Mouse (Mus musculus): ENCODE results near the gene Akap13. TPM values are rescaled to one million over a fixed set of nuclear protein-coding genes. Genes with fewer than 3 reads are reported as not detected.
A peak's percentile ranks its signal among the peaks of the same experiment; 100 is the strongest.

The Akap13 gene
- polyA plus RNA-seq, 1 experiment from 2014 or later, result 52.9 TPM

GRCm38 (mm10) chr7:75440241-75440640 is 15.1 kb upstream of the Akap13 start:
- no peaks in the 10 kb centered on the region for H3K27me3 ChIP-seq (replicated peaks; ENCODE audit: insufficient read depth, low read length)
- WGBS, result 74% methylated on average over 2 of the region's 2 CpGs
- H3K4me3 ChIP-seq (ENCODE audit: low read depth, low read length), result no peak overlapping the region
- H3K4me2 ChIP-seq (replicated peaks; ENCODE audit: low read depth, low read length), result no peak overlapping the region
- TF ChIP-seq CTCF (IDR thresholded peaks at IDR 0.05) (no peak), EP300 (IDR thresholded peaks at IDR 0.05) (no peak)
- H3K36me3 ChIP-seq (ENCODE audit: insufficient read depth, low read length), result no peaks in the 10 kb centered on the region
- H3K4me1 ChIP-seq (ENCODE audit: insufficient read depth, low read depth, low read length), result no peaks in the 10 kb centered on the region
- H3K27ac ChIP-seq (ENCODE audit: low read length), result no peak overlapping the region
- DNase-seq (ENCODE audit: low spot score), result no peak
- no peak for ATAC-seq
- H3K9ac ChIP-seq (replicated peaks; ENCODE audit: low read depth), result no peak overlapping the region
- H3K9me3 ChIP-seq (ENCODE audit: low read length), result no peaks in the 10 kb centered on the region

- H3K4me2 ChIP-seq (replicated peaks; ENCODE audit: low read depth, low read length), result no peak overlapping the region
- DNase-seq (ENCODE audit: low spot score) (no peak), ATAC-seq (no peak)
- H3K27me3 ChIP-seq (replicated peaks; ENCODE audit: insufficient read depth, low read length), result no peaks in the 10 kb centered on the region
- H3K9ac ChIP-seq (replicated peaks; ENCODE audit: low read depth), result no peak overlapping the region
- no peaks in the 10 kb centered on the region for H3K4me1 ChIP-seq (ENCODE audit: insufficient read depth, low read depth, low read length)
- H3K4me3 ChIP-seq (ENCODE audit: low read depth, low read length), result no peak overlapping the region
- 73% methylated on average over 2 of the region's 2 CpGs for WGBS
- no peaks in the 10 kb centered on the region for H3K36me3 ChIP-seq (ENCODE audit: insufficient read depth, low read length)
- no peak for TF ChIP-seq CTCF (IDR thresholded peaks at IDR 0.05)
- TF ChIP-seq EP300 (IDR thresholded peaks at IDR 0.05), result no peak
- no peak overlapping the region for H3K27ac ChIP-seq (ENCODE audit: low read length)
- no peaks in the 10 kb centered on the region for H3K9me3 ChIP-seq (ENCODE audit: low read length)
These were observed 13.4 kb upstream of the Akap13 start for GRCm38 (mm10) chr7:75441947-75442346.

- Histone ChIP-seq H3K4me2 (replicated peaks; ENCODE audit: low read depth, low read length) (peak overlapping the region; percentile 79), H3K4me1 (ENCODE audit: insufficient read depth, low read depth, low read length) (peaks cover 4% of the 10 kb centered on the region; the same call in 1 of the 2 replicates), H3K9ac (replicated peaks; ENCODE audit: low read depth) (peak overlapping the region; percentile 97), H3K27me3 (replicated peaks; ENCODE audit: insufficient read depth, low read length) (no peaks in the 10 kb centered on the region), H3K36me3 (ENCODE audit: insufficient read depth, low read length) (no peaks in the 10 kb centered on the region), H3K4me3 (ENCODE audit: low read depth, low read length) (peak overlapping the region; percentile 97), H3K27ac (ENCODE audit: low read length) (peak overlapping the region; percentile 98), H3K9me3 (ENCODE audit: low read length) (no peaks in the 10 kb centered on the region)
- TF ChIP-seq CTCF (IDR thresholded peaks at IDR 0.05) (no peak), EP300 (IDR thresholded peaks at IDR 0.05) (peak; percentile 15; the same call in 1 of the 2 replicates)
- 3% methylated on average over 22 of the region's 25 CpGs for WGBS
- DNase-seq (ENCODE audit: low spot score) (peak; percentile 86), ATAC-seq (no peak)
These were observed 986 bp downstream of the Akap13 start for GRCm38 (mm10) chr7:75456152-75456888.

- H3K4me2 ChIP-seq (replicated peaks; ENCODE audit: low read depth, low read length), result no peak overlapping the region
- H3K36me3 ChIP-seq (ENCODE audit: insufficient read depth, low read length), result no peaks in the 10 kb centered on the region
- no peak for DNase-seq (ENCODE audit: low spot score)
- TF ChIP-seq EP300 (IDR thresholded peaks at IDR 0.05), result no peak
- TF ChIP-seq CTCF (IDR thresholded peaks at IDR 0.05), result no peak
- ATAC-seq, result no peak
- H3K4me3 ChIP-seq (ENCODE audit: low read depth, low read length), result no peak overlapping the region
- no peak overlapping the region for H3K27ac ChIP-seq (ENCODE audit: low read length)
- no peaks in the 10 kb centered on the region for H3K27me3 ChIP-seq (replicated peaks; ENCODE audit: insufficient read depth, low read length)
- H3K9ac ChIP-seq (replicated peaks; ENCODE audit: low read depth), result no peak overlapping the region
- WGBS, result 30% methylated on average over 1 of the region's 1 CpGs
- peaks cover 4% of the 10 kb centered on the region; the same call in 1 of the 2 replicates for H3K4me1 ChIP-seq (ENCODE audit: insufficient read depth, low read depth, low read length)
- no peaks in the 10 kb centered on the region for H3K9me3 ChIP-seq (ENCODE audit: low read length)
These were observed 5.0 kb downstream of the Akap13 start for GRCm38 (mm10) chr7:75460290-75460689.

- Histone ChIP-seq H3K4me1 (ENCODE audit: insufficient read depth, low read depth, low read length) (no peaks in the 10 kb centered on the region; the same call in 1 of the 2 replicates), H3K27ac (ENCODE audit: low read length) (no peak overlapping the region), H3K9ac (replicated peaks; ENCODE audit: low read depth) (no peak overlapping the region), H3K9me3 (ENCODE audit: low read length) (no peaks in the 10 kb centered on the region), H3K36me3 (ENCODE audit: insufficient read depth, low read length) (no peaks in the 10 kb centered on the region), H3K4me2 (replicated peaks; ENCODE audit: low read depth, low read length) (no peak overlapping the region), H3K27me3 (replicated peaks; ENCODE audit: insufficient read depth, low read length) (no peaks in the 10 kb centered on the region), H3K4me3 (ENCODE audit: low read depth, low read length) (no peak overlapping the region)
- peak; percentile 68 for DNase-seq (ENCODE audit: low spot score)
- TF ChIP-seq EP300 (IDR thresholded peaks at IDR 0.05), result peak; percentile 63
- TF ChIP-seq CTCF (IDR thresholded peaks at IDR 0.05), result no peak
- peak; percentile 79 for ATAC-seq
These were observed 8.3 kb downstream of the Akap13 start for GRCm38 (mm10) chr7:75463579-75464162.

GRCm38 (mm10) chr7:75467791-75468190 is 12.5 kb downstream of the Akap13 start:
- 59% methylated on average over 7 of the region's 7 CpGs for WGBS
- TF ChIP-seq CTCF (IDR thresholded peaks at IDR 0.05), result no peak
- TF ChIP-seq EP300 (IDR thresholded peaks at IDR 0.05), result no peak
- Histone ChIP-seq H3K27ac (ENCODE audit: low read length) (no peak overlapping the region), H3K4me1 (ENCODE audit: insufficient read depth, low read depth, low read length) (peaks cover 9% of the 10 kb centered on the region), H3K9me3 (ENCODE audit: low read length) (no peaks in the 10 kb centered on the region), H3K36me3 (ENCODE audit: insufficient read depth, low read length) (no peaks in the 10 kb centered on the region), H3K4me2 (replicated peaks; ENCODE audit: low read depth, low read length) (no peak overlapping the region), H3K27me3 (replicated peaks; ENCODE audit: insufficient read depth, low read length) (no peaks in the 10 kb centered on the region), H3K9ac (replicated peaks; ENCODE audit: low read depth) (no peak overlapping the region), H3K4me3 (ENCODE audit: low read depth, low read length) (no peak overlapping the region)
- no peak for DNase-seq (ENCODE audit: low spot score)
- no peak for ATAC-seq

All from lung, postnatal 0 days (tissue).